Mouse (Mus musculus) ovary, adult 18-20 months (tissue): ENCODE results near the gene Hoxd9.

Experiments used
- DNase-seq: peaks from one replicate; pipeline ENCODE4 v3.0.0; 2022; ENCODE audit warnings: low spot score, mixed read lengths

Hoxd9 gene

DNA sequence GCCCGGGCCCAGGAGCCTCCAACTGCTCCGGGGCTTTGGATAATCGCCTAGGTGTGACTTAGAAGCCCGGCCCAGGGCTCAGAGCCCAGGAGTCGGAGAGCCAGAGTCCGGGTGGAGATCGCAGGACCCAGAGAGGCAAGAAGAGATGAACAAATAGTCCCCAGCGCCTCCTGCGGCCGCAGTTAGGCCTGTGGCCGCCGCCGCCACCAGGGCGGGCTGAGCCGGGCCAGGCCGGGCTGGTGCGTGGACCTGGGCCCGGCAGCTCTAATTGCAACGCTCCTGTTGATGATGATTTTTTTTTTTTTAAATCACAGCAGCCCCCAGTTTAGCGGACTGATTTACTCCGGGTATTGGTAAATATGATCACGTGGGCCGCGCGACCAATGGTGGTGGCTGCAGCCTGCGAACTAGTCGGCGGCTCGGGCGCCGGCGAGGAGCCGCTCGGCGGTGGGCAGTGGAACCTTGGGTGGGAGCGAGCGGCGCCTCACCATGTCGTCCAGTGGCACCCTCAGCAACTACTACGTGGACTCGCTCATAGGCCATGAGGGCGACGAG lies at the start of gene Hoxd9:
Hoxd9 (plus strand) TSS at position 161 of the 555 bp plus-strand sequence.
- no peak for DNase-seq

DNA sequence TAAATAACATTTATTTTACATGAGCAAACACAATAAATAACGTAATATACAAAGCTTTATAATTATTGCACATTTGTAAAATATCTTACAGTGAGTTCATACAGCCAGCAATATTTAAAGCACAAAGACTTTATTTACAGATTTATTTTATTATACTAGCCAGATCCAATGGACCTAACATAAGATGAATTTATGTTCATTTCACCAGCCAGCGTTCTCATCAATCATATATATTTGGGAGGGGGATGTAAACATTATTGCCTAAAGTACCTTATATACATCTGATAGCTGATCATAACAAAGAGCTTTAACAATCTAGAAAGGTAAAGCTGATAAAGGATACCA lies 44.6 kb upstream of the Hoxd9 start:
- DNase-seq: no peak

DNA sequence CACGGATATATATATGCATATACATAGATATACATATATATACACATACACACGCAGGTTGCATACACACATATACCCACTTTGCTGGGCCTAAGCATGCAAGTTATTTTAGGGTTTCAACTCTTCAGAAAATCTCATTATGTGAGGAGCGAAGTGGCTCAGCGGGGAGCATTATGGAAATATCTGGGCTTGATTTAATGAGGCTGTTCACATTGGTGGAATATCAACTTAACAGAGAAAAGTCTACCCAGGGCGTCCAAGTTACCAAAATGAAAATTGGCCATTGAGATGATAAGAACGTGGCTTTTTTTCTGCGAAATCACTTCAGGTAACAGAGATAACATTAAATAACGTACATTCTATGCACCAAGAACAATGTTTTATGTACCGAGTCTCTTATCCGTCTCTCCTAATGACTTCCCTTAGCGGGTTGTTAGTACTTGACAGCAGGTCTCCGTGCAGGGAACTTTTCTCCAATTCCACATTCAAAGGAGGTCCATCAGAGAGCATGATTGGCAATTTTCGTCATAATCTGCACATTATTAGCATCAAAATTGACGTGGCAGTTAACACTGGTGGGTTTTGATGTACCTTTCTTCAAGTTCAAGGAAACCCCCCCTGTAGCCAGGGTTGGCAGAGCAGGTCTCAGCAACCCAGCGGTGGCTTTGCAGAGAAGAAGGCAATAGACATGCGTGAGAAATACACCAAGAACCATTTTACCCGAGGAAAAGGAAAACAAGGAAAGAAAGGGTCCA lies 43.6 kb upstream of the Hoxd9 start:
- no peak for DNase-seq

DNA sequence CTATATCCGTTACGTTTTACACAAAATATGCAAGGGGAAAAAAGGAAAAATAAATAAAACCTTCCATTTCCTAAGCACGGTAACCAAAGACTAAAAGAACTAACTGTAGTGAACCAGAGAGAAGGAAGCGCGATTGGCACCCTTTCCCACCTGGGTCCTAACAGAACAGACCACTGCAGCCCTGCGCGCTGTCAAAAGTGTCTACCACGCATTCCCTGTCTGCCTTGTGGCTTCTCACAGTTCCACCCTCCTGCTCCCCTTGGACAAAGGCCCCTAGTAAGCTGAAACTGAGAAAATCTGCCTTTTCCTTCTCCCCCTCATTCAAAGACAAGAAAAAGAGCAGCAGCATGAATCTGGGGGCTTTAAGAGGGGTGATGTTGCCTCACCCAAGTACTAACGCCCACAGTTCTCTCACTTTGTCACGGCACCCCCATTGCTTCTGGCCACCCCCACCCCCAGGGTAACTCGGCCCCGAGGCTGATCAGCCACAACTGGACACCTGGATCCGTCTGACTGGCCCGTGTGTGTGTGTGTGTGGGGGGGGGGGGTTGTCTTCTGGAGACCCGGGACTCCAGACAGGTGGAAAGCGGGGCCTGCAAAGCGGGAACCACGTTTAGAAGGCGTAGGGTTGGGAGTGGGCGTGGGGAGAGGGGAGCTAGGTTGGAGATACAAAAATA lies 42.6 kb upstream of the Hoxd9 start:
- DNase-seq: no peak

DNA sequence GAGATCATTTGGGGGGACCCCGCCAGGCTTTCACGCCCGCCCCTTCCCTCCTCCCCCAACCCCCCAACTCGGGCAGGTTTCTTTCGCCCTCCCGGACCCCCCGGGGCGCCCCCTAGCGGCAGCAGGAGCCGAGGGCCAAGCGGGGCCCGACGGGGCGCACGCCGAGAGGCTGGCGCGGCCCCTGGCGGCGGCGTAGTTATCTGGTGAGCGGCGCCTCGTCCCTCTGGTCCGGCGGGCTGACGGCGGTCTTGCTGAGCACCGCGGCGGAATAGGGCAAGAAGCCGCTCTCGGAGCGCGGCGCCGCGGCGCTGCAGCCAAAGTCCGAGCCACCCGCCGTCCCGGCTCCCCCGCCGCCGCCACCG lies 42.1 kb upstream of the Hoxd9 start:
- no peak for DNase-seq

DNA sequence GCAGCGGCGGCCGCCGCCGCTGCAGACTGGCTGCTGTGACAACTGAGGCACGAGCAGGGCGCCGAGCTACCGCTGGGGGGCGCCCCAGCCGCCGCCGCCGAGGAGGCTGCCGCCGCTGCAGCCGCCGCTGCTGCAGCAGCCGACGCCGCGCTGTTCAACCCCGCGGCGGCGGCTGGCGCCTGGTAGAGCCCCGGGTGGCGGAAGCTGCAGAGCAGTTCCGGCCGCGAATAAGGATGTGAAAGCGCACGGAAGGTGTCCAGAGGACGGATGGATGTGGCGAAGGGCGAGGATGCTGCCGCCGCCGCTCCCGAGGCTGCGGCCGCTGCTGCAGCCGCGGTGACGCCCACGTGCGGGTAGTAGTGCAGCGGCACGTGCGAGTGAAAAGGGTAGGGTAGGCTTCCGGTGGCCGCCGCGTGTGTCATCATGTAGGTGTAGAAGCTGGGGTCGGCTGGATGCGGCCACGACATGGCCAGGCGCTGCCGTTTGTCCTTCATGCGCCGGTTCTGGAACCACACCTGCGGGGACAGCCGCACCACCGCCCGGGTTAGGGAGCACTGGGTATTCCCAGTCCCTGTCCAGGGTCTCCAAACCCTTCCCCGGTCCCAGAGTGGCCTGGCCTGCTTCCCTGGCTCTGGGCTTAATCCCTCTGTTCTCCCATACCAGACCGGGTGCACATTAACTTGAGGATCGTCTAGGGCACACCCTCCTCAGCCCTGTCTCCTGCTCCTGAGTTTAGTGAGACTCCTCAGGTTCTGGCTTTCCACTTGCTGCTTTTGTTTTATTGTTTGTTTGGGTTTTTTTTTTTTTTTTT lies 41.5 kb upstream of the Hoxd9 start:
- no peak for DNase-seq

DNA sequence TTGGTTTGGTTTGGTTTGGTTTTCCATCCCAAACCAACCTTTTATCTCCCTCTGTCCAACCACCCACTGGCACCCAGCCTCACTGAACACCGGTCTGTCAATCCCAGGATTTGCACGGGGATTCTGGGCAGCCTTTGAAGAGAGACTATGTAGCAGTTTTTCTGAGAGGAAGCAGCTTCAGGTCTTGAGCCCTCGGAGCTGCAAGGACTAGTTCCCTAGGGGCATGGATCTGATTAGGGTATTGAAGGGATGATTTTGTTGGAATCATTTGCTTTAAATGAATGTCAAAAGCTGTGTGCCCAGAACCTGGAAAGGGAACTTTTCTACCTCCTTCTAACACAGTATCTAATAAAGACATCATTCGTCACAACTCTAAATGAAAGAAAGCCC lies 40.9 kb upstream of the Hoxd9 start:
- DNase-seq: no peak

DNA sequence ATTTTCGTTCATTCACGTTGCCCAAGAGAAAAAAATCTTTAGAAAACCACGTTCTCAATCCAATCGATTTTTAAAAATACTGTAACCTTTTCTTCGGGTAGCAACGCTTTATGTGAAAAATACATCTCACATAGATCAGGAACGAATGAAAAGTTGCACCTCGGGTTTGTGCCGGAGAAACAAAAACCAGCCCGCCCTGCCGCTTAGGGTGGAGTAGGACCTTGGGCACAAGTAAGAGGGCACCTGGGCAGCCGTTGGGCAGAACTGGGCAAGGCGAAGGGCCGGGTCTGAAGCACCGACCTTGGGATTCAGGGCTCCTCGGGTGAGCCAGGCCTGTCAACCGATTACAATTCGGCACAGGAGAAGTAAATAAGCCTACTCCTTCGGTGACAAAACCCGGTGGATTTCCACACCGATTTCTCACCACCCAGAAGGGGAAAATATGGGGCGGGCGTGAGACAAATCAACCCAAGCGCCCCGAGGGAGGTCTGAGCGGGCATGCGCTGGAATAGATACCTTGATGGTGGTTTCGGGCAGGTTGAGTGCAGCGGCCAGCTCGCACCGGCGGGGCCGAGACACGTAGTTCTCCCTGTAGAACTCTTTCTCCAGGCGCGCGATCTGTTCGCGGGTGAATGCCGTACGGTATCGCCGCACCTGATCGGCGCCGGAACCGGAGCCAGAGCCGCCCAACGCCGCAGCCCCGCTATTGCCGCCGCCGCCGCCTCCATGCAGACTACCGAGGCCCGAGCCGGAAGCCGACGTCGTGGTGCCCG lies 40.1 kb upstream of the Hoxd9 start:
- no peak for DNase-seq

DNA sequence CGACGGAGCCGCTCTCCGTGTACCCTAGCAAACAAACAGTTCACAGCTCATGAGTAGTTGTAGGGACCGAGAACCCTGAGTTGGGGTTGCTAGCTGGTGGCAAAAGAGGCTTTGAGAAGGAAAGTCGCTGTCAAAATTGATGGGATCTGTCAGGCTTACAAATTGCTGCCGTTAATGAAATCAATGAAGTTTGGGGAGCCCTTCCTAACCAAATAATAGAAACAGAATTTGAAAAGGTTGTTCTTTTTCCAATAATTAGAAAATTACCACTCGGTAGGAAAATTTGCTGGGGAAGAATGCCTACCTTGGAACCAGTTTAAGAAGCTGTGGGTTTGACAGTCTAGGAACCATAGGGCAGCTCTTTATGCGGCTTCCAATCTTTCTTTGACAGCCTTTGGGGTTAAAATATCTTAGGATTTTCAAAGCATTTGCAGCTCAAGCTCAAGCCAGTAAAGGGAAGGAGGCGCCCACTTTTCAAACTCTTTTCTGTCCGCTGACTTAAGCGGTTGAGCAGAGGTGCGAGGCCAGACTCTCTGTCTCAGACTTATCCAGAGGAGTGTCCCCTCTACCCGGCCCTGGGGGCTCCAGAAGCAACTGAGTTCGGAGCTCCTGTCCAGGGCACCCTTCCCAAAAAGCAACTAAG lies 39.4 kb upstream of the Hoxd9 start:
- no peak for DNase-seq

DNA sequence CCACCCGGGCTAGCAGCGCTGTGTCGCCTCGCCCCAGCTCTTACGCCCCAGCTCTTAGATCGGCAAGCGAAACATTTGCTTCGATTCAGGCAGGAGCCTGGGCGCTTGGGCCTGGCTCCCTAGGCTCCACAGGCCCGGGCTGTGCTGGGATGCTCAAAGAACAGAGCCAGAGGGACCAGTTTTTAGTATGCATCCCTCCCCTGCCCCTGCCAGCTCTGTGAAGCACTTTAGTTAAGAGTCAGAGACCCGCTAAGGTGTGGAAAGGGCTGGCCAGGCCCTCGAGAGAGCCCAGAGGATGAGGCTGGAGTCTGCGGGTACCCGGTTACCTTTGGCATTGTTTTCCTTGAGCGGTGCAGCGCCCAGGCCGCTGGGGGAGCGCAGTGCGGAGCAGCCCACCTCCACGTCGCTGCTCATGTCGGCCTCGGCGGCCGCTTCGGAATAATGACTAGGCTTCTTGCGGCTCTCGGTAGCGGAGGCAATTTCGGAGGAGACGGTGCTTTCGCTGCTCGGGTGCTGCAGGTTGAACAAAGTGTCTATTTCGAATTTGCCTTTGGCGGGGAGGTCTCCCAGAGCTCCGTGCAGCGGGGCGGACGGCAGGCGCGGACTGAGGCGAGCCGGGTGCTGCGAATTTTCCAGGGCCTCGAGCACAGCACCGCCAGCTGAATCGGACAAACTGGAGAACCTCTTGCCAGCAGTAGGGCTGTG lies 38.7 kb upstream of the Hoxd9 start:
- DNase-seq: no peak

DNA sequence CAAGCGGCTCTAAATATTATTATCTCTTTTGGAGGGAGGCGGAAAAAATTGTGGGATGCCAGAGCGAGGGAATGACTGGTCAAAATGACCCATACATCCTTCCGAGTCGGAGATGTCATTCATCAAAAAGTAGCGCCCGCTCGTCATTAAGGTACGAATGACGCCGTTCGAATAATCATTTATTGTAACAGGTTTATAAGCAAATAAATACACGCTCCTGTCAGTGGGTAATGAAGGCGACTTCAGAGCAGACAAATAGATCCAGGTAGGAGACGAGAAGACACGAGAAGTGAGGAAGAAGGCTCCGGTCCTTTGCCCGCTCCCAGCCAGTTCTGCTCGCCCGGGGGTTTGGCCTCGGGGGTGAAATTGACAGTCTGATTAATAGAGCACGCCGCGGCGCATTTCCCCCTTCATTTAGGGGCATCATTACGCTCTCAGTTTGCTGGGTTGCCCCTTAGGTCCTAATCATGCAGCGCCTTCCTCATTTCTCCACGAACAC lies 38.0 kb upstream of the Hoxd9 start, which contains the start of gene Evx2:
Evx2 (minus strand) TSS at position 51 of the 499 bp plus-strand sequence.
- no peak for DNase-seq

DNA sequence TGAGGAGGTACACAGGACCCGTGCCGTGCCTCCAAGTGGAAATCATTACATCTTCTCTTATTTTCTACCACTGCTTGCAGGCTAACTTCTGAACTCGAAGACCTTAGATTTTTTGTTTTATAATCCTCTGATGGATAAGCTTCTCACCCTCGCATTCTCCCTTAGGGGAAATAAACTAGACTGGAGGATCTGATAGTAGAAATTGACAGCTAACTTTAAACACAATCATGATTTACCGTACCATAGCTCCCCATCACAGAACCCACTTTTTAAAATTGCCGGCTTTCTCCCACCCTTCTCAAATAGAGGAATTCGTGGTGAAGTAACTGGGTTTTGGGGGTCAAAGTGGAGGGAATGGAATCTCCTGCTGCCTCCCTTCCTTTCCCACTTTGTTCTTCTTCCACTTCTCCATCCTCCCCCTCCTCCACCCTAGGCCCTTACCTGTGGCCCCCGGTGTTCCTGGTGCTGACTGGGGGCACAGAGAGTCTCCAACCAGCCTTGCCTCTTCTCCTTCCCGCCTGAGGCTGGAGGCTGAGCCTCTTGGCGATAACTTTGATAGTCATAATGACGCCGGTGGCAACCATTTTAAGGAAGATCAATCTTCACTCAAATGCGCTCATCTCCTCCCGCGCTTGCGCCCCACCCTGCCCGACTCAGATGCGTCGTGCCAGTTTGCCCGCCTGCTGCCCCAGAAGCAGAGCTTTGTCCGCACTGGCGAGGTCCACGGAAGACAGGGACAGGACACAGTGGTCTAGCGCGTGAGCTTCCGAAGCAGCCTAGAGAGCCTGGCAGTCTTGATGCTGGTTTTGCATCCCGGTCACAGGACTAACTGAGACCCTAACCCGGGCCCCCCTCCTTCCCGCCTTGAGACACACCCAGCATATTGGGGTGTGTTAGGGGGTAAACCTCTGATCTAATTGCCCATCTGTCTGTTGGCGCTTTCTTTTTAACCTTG lies 36.8 kb upstream of the Hoxd9 start:
- DNase-seq: no peak

DNA sequence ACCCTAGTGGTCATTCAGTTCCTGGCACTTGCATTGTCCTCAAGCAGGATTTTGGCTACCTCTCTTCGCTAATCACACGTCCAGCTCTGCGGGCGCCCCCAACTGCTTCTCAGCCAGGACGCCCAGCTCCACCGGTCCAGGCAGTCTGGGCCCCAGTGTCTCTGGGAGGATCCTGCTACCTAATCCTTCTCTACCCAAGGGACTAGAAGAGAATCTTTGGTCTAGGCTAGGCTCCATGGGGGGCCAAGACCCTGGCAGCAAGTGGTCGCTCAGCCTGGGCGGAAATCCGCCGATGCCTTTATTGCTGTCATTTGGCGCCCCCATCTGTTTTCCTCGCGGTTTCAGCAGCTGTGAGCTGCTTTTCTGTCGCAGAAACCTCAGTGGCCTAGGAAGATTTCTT lies 35.8 kb upstream of the Hoxd9 start:
- DNase-seq: no peak

DNA sequence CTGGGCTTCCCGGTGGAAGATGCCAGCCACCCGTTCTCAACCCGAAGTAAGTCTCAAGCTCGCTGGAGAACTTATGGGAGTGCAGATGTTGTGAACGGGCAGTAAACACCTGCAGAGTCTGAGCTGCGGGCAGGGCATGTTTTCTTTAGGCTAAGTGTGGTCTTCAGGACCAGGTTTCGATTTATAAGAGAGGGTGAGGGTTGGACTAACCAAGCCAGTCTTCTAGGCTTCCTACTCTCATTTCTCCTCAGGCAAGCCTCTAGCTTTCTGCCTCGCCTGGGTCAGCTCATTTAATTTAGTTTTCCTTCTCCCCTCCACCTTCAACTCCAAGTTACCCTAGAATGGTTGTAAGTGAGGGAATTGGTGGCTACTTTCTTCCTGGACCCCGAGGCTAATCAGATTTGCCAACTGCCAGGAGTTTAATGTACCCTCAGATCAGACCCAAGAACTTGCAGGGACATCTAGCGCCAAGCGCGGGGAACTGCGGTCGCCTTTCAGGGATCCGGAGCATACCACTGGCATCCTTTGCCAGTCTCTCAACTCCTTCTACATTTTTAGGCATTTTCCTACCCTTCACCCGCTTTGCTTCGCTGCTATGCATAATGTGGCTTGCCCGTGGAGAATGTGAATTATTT lies 34.1 kb upstream of the Hoxd9 start:
- no peak for DNase-seq

DNA sequence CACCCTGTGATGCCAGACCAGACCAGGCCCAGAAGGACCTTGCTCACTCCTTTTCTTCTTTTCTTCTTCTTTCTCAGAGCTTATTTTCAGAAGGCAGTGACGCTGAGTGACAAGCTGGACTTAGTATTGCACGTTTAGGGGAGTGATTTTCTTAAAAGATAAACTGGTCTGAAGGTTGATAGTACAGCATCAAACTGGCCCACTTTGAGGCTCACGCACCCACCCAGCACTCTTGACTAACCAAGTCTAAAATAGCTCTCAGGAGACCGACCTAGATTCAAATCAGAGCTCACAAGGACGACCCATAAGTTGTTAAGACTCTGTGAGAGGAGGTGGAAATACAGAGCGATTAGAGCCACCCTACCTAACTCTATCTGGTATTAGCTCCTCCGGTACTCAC lies 31.1 kb upstream of the Hoxd9 start:
- DNase-seq: no peak

DNA sequence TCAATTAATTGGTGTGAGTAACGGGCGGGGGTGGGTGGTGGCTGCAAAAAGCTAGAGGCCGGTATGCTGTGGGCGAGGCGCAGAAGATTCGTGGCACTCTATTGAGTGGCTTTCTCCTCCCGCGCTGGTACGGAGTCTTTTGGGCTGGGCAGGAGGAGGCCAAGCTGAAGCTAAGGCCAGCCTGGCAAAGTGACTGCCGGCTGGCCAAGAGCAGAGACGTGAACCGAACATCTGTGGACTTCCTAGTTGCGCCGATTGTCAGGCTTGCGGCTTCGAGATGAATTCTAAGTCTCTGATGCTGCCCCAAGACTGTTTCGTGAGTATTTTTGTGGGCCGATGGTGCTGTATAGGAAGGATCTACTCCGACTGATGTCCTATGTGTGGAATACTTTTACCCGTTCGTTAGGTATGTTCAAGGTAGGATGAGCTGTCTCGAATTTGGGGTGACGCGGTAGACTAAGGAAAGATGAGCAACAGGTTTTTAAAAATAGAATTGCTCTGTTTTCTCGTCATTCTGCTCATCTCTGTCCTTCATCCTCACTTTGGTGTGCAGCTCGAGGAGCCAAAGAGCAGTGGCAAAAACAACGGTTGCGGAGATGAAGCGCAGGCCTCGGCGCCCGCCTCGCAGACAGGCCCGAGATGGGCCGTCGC lies 30.2 kb upstream of the Hoxd9 start:
- DNase-seq: no peak

DNA sequence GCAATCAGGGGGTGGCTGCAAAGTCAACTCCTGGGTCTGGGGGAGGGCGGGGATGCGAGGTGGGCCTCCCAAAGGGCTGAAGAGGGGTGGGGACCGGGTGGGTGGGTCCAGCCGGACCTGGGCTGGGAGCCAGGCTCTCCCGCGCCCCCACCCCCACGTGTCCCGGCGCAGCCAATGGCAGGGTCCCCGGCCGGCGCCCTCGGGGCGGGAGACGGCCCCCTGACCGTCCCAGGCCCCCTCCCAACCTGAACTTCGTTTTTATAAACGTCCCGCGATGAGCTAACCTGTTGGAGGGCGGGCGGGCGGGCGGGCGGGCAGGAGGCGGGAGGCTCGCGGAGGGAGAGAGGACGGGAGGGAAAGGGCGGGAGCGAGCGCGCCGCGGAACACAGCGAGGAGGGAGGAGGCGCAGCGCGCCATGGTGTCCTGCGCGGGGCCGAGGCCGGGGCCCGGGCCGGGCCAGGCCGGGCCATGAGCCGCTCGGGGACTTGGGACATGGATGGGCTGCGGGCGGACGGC lies 29.6 kb upstream of the Hoxd9 start, which contains the start of gene Hoxd13:
Hoxd13 (plus strand) TSS at position 469 of the 516 bp plus-strand sequence.
- no peak for DNase-seq
